Mouse (Mus musculus): ENCODE measurements at regions not wholly inside any gene's neighbourhood (a gene's known extent, or its start where the extent isn't known, plus 50 kb on each side); places are given as distances from the start of the nearest gene placed in this dataset.

DNA sequence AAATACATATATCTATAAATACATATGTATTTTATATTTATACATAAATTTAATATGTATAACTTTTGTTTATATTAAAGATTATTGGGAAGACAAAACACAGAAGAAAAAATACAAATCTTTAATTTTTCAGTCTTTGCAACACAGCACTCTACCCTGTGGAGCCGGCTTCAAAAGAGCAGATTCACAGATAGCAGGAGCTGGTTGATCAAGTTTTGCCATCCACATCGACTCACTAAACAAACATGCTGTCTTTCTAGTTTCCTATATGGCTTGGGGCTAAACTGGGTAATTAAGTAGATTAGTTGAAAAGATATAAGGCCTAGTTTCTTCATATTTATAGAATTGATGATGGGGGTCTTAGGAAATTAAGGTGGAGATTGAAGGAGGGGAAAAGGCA, 311.2 kb upstream of the Marcks start:
- DNase-seq (ENCODE audit: low read depth, low spot score) = no peak

DNA sequence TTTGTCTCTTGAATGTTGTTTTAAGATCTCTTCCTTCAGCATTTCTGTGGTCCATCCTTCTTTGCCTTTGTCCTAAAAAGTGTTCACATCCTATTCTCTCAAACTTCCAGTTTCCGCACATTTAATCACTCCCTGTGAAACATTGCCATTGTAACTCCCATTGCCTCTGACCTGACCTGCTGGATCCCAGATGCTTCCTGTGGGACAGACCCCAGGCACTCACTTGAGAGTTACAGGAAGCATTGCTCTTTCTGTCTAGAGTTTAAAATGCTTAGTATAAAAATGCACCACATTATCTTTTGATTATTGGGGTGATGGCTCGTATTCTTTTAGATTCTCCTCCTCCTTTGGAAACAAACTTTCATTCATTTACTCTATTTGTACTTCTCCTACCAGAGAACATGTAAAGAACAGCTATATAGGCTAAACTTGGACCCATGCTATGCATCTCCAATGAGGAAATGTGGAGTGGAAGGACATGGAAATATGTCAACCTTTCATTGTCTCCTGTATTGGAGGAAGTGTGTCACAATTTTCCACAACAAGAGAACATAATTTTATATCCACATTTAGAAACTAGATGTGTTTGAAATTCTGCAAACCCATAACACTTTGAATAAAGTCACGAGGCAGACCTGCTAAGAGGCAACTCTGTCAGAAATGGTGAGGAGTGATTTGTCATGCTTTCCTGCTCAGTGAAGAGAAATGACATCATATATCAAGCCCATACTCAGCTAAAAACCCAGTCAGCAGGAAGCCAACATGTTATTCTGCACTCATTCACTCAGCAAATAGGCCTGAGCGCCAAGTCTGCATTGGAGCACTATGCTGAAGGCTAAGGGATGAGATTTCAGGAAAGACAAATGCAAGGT, 308.8 kb upstream of the Marcks start:
- DNase-seq (ENCODE audit: low read depth, low spot score) = no peak

DNA sequence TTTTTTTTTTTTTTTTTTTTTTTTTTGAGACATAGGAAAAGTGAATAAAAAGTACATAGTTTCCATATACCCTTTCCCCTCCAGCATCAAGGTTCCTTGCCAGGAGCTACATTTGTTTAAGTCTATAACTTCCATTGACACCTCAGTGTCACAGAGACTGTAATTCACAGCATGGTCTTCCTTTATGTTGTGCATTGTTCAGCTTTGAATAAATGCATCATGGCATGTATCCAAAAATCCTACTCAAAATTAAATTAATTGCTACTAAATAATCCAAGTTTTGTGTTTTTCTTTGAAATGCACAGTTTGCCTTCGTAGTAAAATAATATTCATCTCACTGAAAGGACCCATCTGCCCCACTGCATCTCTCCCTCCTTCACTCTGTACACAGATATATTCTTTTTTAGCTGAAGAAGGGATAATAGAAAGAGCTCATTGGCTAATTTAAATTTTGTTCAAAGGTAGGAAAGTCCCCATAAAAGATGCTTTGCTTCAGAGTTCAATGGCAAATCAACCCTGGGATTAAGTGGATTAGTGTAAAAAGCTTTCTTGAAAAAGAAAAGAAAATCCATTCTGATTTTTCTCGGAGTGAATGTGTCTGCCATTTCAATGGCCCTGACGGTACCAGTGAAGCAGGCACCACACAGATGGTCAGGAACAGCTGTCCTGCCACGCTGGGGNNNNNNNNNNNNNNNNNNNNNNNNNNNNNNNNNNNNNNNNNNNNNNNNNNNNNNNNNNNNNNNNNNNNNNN, 301.3 kb upstream of the Marcks start:
- no peak for DNase-seq (ENCODE audit: low read depth, low spot score)

DNA sequence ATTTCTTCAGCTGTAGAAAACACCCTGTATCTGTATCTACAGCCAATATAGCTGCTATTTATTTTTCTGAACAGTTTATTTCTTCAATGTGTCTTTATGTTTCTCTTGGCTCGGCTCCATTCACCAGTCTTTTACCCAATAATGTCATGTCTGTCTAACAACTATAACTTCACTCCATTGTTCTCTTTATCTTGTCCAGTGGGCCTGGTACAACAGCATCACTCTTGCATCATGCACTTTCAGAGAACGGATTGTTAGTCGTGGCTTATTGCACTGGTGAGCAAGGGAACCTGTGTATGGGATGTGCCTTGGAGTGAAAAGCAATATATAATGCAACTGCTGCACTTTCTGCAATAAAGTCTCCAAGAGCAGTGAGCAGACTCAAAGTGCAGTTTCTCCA, 299.6 kb upstream of the Marcks start:
- DNase-seq (ENCODE audit: low read depth, low spot score) = no peak

DNA sequence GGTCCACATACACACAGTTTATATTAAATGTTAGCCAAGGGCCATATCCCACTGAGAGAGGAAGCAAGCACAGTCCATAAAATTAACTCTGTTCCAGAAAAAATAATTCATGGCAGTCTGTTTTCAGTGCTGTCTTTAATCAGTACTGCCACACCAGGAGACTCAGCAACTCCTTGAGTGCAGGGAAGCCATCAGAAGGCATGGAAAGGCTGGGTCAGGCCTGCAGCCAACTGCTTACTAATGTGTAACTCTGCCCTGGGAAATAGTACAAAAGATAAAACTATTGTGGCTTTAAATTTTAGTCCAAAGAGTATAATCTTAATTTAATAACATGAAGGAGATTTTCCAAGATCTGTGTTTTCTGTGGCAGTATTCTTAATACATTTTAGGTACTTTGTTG, 298.1 kb upstream of the Marcks start:
- DNase-seq (ENCODE audit: low read depth, low spot score) = no peak

DNA sequence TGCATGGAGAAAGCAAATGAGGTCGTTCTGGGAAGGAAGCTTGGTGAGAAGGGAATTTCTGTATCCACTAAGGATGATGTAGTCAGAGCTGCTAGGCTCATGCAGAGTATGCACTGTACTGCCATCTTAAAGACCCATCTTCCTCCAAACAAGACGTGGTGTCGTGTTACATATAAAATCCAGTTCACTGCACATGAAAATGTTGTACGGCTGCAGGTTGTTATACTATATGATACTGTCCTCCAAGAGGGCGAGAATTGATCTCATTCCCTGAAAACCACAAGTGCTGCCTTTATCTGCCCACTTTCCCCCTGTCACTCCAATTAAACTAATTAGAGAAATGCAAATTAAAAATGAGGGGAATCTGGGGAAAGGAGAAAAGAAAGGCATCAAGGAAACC, 295.5 kb upstream of the Marcks start:
- DNase-seq (ENCODE audit: low read depth, low spot score) = no peak

DNA sequence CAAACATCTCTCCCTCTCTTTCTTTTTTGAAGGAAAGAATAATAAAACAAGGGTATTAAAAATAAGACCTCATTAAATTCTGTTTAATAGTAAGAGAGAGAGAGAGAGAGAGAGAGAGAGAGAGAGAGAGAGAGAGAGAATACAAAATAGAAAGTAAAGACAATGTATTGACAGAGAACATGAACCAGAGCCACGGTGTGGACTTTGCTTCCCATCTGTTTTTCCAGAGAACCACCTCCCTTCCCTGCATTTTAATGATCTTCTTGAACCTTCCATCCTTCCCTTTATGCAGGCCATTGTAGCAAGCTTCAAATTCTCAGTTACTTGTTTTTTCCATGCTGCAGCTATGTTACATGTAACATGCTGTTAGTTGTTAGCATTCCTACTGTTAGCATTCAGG, 284.3 kb upstream of the Marcks start:
- no peak for DNase-seq (ENCODE audit: low read depth, low spot score)

DNA sequence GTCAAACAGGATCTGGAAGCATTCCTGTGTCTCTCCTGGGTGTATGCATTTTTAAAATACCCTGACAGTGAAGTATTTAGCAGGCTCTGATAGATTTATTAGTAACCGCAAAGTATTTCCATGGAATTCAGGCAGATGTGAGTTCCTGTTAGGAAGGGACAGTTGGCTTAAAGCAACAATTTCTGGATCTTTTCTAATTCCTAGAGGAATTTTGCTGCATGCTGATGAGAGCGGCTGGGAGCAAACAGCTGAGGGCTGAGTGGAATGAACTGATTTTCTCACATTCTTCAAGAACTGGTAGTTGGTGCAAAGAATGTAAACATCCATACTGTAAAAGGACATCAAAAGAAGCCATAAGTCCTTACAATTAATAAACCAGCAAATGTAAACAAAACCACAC, 283.9 kb upstream of the Marcks start:
- DNase-seq (ENCODE audit: low read depth, low spot score) = no peak

DNA sequence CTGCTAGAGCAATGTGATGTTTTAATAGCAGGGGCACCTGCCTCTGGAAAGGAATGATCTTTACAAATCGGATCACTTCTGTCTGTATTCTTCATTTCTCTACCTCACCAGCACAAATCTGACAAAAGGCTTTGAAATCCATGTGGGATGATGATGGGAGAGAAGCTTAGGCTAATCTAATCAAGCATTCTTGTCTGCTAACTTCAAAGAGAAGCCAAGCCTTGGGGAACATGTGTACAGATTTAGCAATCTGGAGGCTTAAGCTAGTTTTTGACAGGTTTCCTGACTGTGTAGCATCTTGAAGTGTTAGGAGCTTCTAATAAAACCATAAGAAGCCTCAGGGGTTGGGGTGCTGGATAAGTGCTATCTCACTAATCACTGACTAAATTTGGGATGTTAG, 277.6 kb upstream of the Marcks start:
- no peak for DNase-seq (ENCODE audit: low read depth, low spot score)

DNA sequence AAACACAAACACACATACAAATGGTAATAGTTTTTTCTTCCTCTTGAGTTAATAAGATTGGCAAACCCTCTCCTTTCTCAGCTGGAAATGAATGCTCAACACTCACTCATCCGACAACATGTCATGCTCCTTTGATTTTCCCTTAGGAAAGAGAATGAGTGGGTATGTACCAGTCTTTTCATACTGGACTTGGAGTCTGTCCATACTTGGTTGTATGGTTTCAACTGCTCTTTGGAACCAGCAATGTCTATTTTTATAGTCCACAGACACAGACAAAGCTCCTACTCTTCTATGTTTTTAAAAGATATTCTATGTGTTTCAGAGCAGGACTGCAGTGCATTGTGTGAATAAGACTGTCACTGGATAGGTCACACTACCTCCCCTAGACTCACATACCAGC, 273.7 kb upstream of the Marcks start:
- DNase-seq (ENCODE audit: low read depth, low spot score) = no peak

DNA sequence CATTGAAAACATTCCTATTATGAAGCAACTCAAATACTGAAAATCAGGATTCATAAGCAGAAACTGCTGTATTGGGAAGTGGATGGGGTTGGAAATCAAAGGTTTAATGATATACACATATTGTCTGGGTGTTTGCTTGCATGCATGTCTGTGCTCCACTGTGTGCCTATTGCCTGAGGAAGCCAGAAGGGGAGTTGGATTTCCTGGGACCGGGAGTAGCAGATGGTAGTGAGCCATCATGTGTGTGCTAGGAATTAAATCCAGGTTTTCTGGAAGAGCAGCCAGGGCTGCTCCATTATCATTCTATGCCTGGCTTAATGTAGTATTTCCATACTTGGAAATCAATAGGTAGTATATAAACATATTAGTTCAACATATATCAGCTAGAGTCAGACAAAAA, 271.0 kb upstream of the Marcks start:
- DNase-seq (ENCODE audit: low read depth, low spot score) = no peak

DNA sequence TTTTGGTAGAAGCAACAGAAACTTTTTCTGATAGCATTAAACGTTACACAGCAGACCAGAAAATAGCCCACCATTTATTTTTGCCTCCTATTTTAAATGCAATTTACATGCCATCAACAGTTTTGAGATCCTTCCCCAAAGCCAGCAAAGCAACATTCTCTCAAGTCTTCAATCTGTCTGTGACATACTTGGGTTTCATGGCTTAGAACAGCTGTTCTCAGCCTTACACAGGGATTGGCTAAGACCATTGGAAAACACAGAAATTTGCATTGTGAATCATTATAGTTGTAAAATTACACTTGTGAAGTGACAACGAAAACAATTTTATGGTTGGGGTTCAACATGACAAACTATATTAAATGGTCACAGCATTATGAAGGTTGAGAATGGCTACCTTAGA, 268.8 kb upstream of the Marcks start:
- DNase-seq (ENCODE audit: low read depth, low spot score) = no peak

DNA sequence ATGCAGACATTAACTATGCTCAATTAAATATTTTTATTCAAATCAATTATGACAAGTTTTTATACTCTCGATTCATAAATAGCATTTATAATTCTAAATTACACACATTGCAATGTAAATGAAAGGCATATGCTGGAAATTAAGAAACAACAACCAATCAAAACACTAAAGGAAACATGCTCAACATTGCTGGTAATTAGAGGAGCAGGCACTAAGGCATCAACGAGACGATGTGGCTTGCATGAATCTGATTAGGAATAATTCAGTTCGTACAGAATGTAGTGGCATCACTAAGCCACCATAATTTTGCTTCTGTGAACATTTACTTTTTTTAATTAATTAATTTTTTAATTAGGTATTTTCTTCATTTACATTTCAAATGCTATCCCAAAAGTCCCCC, 266.2 kb upstream of the Marcks start:
- DNase-seq (ENCODE audit: low read depth, low spot score) = no peak

DNA sequence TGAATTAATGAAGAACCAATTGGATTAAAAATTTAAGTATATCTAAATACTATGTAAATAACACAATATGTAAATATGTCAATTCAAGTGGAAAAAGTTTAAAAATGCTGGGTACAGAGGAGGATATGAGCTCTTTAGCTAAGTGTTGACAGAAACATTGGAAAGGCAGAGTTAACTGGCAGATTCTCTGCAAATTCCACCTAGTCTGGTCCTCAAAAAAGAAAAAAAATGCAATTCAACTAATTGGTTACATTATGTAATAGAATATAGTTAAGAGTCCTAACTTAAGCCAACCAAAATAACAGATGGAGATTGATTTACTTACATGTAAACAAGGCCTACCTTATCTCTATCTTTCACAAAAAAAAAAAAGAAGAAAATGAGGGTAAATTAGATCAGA, 265.7 kb upstream of the Marcks start:
- no peak for DNase-seq (ENCODE audit: low read depth, low spot score)

DNA sequence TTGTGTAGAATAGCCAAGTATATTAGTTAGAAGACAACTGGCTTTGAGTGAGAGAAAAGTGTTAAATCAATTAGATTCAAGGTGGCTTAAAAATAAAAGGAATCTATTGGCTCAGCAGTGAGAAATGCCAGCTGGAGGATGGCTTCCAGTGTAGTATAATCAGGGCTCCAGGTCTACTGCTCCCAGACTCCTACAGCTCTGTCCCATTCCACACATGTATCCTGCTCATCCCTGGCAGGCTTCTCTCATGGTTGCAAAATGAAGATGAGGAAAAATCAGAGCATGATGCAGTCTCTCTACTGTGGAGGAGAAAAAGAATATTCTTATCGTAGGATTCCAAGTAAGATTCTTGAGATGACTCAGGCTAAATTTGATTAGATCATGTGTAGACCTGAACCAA, 263.7 kb upstream of the Marcks start:
- DNase-seq (ENCODE audit: low read depth, low spot score) = no peak

DNA sequence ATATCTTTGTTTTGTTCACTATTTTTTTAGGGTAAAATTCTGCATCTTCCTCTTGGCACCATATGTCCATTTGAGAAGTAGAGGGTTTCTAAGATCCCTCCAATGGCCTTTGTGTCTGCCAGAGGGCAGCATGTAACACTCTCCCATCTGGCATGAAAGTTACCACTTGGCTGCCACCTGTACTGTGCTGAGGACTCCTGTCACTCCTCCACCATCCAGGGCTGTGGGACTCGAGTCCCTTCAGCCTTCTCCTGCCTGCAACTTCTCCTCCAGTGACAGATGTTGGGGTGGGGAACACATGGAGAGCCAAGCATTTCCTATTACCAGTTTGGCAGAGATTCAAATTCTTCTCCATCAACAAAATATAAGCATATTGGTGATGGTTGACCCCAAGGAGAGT, 262.3 kb upstream of the Marcks start:
- no peak for DNase-seq (ENCODE audit: low read depth, low spot score)

DNA sequence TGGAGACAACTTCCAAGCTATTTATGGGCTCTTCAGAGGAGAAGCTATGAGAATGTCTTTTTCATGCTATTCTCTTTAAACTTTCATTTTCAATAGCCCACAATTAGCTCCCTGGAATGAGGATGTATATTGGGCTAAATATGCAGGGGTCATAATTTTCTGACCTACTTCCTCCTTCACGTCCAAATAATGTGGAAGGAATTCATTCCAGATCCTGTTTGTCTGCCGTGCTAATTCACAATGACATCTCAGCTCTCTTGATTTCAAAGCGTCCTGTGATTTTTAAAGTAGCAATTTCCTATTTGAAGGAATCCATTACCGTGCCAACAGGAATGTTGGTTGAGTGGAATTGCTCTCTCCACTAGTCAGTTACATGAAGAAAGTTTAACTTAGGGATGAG, 261.7 kb upstream of the Marcks start:
- DNase-seq (ENCODE audit: low read depth, low spot score) = no peak

DNA sequence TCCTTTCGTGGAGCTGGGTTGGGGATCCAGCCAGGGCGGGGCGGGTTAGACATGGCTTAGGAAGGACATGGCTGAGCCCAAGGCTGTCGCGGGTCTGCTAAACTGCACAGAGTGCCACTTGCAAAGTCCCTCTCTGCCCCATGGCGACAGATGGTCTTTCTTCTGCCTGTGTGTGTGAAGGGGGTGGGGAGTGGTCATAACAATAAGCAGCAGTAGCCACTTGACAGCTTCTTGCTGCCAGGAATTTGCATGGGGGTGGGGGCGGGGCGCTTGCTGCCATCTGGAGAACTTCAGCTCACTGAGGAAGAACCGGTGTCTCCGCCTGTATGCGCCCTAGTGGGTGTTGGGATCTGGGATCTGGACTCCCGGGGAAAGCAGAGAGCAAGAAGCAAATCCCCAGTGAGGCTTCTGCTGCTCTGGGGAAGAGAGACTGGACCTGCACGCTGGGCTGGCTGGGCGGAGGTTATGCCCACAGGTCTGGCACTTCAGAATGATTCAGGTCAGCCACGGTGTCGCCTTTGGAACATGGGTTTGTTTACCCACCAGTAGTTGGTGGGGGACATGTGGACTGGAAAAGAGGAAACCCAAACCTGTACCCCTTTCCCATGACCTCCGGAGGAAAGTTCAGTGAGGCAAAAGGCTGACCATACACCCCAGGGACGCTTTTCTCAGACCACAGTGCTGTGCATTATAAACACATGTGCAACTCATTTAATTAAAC, 258.7 kb upstream of the Marcks start:
- DNase-seq (ENCODE audit: low read depth, low spot score) = no peak

DNA sequence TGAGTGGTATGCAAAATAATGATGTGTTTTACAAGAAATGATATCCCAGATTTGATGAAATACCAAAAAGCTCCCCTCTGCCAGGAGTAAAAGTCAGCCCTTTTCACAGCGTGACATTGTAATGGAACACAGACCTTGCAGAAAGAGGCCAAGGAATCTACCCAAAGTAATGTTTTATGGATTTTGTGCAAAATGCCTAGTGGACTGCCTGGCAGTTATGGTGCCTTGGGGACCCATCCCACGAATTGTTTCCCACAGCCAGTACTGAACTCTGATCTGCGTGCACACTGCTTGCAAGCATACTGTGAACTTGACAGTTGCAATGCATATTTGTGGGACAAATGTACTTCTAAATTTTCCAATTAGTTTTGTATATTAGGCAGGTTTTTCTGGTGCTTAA, 251.3 kb upstream of the Marcks start:
- no peak for DNase-seq (ENCODE audit: low read depth, low spot score)

DNA sequence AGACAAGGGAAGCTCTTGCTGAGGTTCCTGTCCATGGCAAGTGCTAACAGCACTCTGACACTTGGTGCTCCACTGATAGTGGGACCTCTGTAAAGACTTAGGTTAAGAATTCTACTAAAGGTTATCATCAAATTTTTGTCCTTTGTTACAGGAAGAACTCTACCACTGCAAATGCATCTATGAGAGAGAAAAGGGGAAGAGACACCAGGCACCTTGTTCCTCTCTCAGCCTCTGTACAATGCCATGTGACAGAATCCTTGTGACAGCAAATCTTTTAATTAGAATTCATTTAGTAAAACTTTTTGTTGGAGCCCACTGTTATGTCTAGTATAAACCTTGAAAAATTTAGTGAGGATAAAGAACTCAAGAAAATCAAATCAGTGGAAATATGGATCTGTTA, 247.5 kb upstream of the Marcks start:
- DNase-seq (ENCODE audit: low read depth, low spot score) = no peak

DNA sequence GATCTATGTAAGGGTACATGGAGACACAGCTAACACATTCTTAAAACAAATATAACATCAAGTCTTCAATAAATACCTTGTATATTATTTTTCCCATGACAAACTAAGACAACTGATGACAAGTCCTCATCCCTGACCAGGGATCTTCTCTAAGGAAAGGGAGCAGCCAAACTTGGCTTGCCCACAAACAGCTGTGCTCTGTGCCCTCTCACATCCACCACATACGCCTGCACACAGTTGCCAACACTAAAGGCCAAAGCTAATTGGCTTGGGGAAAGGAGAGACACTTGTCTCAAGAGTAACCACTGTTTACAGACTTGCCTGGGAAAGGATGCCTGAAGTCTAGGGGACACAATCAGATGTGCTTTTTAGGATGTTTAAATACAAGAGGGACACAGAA, 241.3 kb upstream of the Marcks start:
- no peak for DNase-seq (ENCODE audit: low read depth, low spot score)

DNA sequence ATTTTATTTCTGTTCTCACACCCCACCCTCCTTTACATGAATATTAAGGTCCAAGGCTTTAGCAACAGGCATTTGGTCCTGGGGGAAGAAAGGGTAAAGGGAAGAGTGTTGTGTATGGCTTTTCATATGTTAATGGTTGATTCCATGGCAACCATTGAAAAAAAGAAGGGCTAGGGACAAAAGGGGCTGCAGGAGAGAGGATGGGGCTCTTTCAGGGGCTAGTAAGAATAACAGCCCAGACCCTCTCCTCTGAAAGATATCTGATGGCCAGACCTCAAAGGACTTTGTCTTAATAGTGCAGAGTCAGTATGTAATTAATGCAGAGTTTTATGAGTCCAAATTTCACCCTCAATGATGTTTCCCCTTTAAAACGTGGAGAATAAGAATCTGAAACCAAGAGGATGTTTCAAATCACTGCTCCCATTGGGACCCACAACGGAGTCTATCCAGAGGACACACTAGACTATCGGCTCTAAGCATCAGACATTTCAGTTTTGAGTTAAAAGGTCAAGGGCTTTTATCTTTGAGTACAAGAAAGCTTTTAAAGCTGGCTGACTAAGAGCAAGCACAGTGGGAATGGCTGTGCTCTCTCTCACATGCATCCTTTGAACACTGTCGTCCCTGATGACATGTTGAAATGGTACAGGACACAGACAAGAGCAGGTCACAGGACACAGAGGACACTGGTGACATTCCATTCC, 239.4 kb upstream of the Marcks start:
- DNase-seq (ENCODE audit: low read depth, low spot score) = no peak

Data from CD4-positive helper T cell, adult 2 months (primary cell).